Mouse (Mus musculus) megakaryocyte, embryonic 14.5 days (primary cell): ENCODE data around the gene Utp6. TPM values are rescaled to one million over a fixed set of nuclear protein-coding genes. Genes with fewer than 3 reads are reported as not detected.

Experiments
- H3K27me3 ChIP-seq: replicated peaks from 2 replicates; pipeline ENCODE3; 2012; ENCODE audit warnings: inconsistent platforms
- H3K36me3 ChIP-seq: replicated peaks from 2 replicates; pipeline ENCODE3; 2012; ENCODE audit warnings: low read length, inconsistent platforms, mixed read lengths
- H3K4me1 ChIP-seq: 2 replicates; pipeline ENCODE4 v1.6.1; 2012; ENCODE audit warnings: inconsistent platforms
- H3K4me3 ChIP-seq: replicated peaks from 2 replicates; pipeline ENCODE3; 2012; ENCODE audit warnings: moderate library complexity, mild to moderate bottlenecking, inconsistent platforms
- H3K9me3 ChIP-seq: 2 replicates; pipeline ENCODE4 v1.6.1; 2012; ENCODE audit warnings: inconsistent platforms
- FLI1 ChIP-seq: IDR thresholded peaks from 2 replicates; pipeline ENCODE4 v1.6.1; 2012; ENCODE audit warnings: low read length, inconsistent platforms, mixed read lengths
- GATA1 ChIP-seq: IDR thresholded peaks from 3 replicates; pipeline ENCODE4 v1.6.1; 2012; ENCODE audit warnings: mixed read lengths, low read length, inconsistent platforms, borderline replicate concordance
- polyA plus RNA-seq: library from polyadenylated mRNA; stranded (reverse); fragments of >175 nt; gene quantifications from 2 replicates; pipeline ENCODE4 v1.2.3, GENCODE M21; 2012; ENCODE audit warnings: low replicate concordance; ENCODE audit not compliant: insufficient read depth

Gene Utp6
- 2.4 TPM in 1 of 2 replicates, not detected in the other for polyA plus RNA-seq

DNA sequence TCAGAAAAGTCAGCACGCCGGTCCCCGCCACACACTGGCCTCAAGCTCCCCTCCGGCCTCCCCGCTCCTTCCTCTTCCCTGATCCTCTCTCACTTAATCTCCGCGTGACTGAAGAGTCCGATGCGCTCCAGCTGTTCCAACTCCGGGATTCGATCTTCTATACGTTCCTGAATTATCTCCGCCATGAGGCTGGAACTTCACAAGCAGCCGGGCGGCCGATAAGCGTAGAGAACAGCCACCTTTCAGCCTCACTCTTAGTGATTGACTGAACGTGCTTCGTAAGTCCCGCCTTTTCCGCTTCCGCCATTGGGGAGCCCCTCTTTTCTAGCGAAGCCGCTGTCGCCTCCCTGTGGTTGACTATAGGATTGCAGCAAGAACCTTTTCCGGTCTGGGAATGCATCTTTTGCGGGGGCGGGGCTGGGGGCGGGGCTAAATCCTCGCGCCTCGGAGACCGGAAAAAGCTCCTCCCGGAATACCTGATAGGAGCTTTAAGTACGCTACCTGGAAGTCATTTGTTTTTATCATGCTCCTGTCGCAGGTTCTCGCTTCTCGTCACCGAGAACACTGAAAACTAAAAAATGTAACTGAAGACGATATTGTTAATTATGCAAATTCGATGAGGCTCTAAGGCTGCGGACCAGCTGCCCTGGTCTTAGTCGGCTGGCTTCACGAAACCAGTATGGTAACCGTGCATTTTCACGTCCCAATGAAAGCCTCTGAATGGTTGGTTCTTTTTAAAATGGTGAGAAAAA lies at the start of gene Utp6:
Utp6 (minus strand) TSS at position 266 of the 752 bp plus-strand sequence.
- Histone ChIP-seq H3K9me3 (no peaks in the 10 kb centered on the region), H3K4me3 (peak within 1 kb of the TSS; percentile 98), H3K27me3 (peaks cover 6% of the 10 kb centered on the region), H3K36me3 (peaks cover 30% of the 10 kb centered on the region), H3K4me1 (peaks cover 22% of the 10 kb centered on the region)
- peak; percentile 44; the same call in 1 of the 2 replicates for TF ChIP-seq FLI1
- peak; percentile 40; the same call in 1 of the 3 replicates for TF ChIP-seq GATA1

DNA sequence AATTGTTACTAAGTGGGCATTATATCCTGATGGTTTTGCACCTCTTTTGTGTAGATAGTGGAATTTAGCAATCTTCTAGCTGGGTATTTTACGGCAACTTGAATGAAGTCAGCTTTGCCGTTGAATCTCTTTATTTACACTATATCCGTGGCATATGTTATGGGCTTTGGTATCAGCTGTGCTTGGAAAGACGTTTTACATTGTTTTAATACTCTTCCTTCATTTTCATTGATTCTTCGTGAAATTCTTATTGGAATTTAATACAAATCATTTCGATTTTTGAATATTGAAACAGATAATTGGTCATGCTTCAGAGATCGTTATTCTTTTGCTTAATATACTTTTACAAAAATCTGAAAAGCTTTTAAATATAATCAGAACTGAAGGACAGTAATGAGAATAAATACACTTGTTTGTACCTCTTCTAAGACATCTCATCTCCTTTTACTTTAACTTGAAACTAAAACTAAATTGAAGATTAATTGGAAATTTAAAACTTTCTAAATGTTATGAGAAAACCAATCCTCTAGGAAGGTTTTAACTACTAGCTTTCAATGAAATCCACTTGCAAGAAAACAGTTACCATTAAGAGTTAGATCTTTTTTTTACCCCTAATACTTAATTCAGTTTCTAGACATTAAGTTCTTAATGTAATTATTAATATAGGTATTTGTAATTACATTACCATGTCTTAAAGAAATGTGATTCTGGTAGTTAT lies 32.2 kb upstream of the Utp6 start:
- Histone ChIP-seq H3K4me3 (peak overlapping the region; percentile 98), H3K9me3 (no peaks in the 10 kb centered on the region), H3K4me1 (peaks cover 9% of the 10 kb centered on the region; the same call in 1 of the 2 replicates), H3K27me3 (no peaks in the 10 kb centered on the region), H3K36me3 (peaks cover 29% of the 10 kb centered on the region)
- TF ChIP-seq GATA1, result no peak
- no peak for TF ChIP-seq FLI1

DNA sequence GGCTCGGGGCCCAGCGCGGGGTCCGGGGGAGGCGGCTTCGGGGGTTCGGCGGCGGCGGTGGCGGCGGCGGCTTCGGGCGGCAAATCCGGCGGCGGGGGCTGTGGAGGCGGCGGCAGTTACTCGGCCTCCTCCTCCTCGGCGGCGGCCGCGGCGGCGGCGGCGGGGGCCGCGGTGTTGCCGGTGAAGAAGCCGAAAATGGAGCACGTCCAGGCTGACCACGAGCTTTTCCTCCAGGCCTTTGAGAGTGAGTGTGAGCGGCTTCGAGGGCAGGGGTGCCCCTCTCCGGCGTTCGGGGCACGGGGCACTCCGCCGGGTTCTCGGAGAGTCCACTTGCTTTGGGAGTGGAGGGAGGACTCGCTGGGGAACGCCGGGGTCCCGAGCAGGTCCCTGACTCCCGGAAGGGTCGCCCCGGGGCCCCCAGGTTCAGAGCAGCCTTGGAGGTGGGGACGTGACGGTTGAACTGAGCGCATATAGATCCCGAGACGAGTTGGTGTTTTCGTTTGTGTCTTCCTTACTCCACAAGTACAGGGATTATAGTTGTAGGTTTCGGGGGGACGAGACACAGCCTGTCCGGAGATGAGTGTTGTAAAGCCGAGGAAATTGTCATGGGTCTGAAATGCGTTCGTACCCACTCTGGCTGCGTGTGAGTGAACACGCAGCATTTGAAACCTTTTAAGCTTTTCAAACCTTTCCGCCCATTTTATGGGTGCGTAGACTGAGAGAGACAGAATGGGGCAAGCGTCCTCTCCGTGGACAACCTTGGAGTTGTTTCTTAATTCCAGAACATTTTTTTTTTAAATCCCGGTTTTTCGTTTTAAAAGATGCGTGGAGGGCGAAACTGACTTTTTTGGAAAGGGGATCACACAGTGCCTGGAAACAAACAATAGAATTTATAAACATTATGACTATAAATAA lies 31.4 kb upstream of the Utp6 start:
- no peaks in the 10 kb centered on the region for H3K9me3 ChIP-seq
- peak overlapping the region; percentile 98 for H3K4me3 ChIP-seq
- H3K4me1 ChIP-seq, result peaks cover 9% of the 10 kb centered on the region; the same call in 1 of the 2 replicates
- H3K27me3 ChIP-seq, result no peaks in the 10 kb centered on the region
- TF ChIP-seq FLI1 (no peak), GATA1 (no peak)
- peaks cover 22% of the 10 kb centered on the region for H3K36me3 ChIP-seq

- no peaks in the 10 kb centered on the region for H3K9me3 ChIP-seq
- H3K4me3 ChIP-seq, result peak within 1 kb of the TSS; percentile 98
- TF ChIP-seq GATA1 (no peak), FLI1 (no peak)
- peaks cover 16% of the 10 kb centered on the region for H3K36me3 ChIP-seq
- H3K4me1 ChIP-seq, result peaks cover 9% of the 10 kb centered on the region; the same call in 1 of the 2 replicates
- no peaks in the 10 kb centered on the region for H3K27me3 ChIP-seq
Observed at GRCm38 (mm10) chr11:79992592-79993355, 30.6 kb upstream of the Utp6 start, which contains the start of gene Suz12. Gene Suz12, plus strand, starts transcription at chr11:79993106.

- TF ChIP-seq GATA1 (no peak), FLI1 (no peak)
- Histone ChIP-seq H3K4me3 (peak overlapping the region; percentile 98), H3K36me3 (peaks cover 11% of the 10 kb centered on the region), H3K9me3 (no peaks in the 10 kb centered on the region), H3K27me3 (no peaks in the 10 kb centered on the region), H3K4me1 (peaks cover 9% of the 10 kb centered on the region; the same call in 1 of the 2 replicates)
Observed at GRCm38 (mm10) chr11:79992035-79992591, 29.9 kb upstream of the Utp6 start.

GRCm38 (mm10) chr11:79991600-79991999 lies 29.4 kb upstream of the Utp6 start:
- Histone ChIP-seq H3K9me3 (no peaks in the 10 kb centered on the region), H3K4me1 (peaks cover 9% of the 10 kb centered on the region; the same call in 1 of the 2 replicates), H3K27me3 (no peaks in the 10 kb centered on the region), H3K36me3 (peaks cover 6% of the 10 kb centered on the region), H3K4me3 (peak overlapping the region; percentile 59)
- TF ChIP-seq GATA1, result no peak

DNA sequence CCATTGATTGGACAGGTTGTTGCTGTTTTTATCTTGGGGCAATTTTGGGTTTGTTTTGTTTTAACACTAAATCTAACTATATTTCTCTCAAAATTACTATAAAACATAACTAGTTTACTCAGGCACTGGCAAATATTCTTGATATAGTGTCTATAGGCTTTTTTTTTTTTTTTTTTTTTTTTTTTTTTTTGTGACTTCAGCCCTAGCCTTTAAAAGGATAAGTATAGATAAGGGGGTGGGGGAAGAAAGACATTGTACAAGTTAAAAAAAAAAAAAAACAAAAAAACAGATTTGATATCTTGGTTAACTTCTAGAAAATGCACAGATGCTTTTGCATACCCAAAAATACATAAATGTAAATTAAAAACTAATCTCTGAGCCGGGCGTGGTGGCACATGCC lies 27.9 kb upstream of the Utp6 start:
- Histone ChIP-seq H3K4me1 (peaks cover 9% of the 10 kb centered on the region; the same call in 1 of the 2 replicates), H3K9me3 (no peaks in the 10 kb centered on the region)
- no peak for TF ChIP-seq GATA1
- TF ChIP-seq FLI1, result no peak

GRCm38 (mm10) chr11:79987896-79988295 lies 25.7 kb upstream of the Utp6 start:
- Histone ChIP-seq H3K9me3 (no peaks in the 10 kb centered on the region), H3K27me3 (peaks cover 8% of the 10 kb centered on the region), H3K4me1 (peaks cover 13% of the 10 kb centered on the region; the same call in 1 of the 2 replicates), H3K4me3 (no peak overlapping the region), H3K36me3 (no peaks in the 10 kb centered on the region)
- TF ChIP-seq GATA1 (no peak), FLI1 (no peak)

More for the DNA sequence above, 27.9 kb upstream of the Utp6 start:
- Histone ChIP-seq H3K27me3 (peaks cover 5% of the 10 kb centered on the region), H3K4me3 (no peak overlapping the region), H3K36me3 (no peaks in the 10 kb centered on the region)
